Mouse (Mus musculus): ENCODE measurements around the gene Kcnma1.

DNA sequence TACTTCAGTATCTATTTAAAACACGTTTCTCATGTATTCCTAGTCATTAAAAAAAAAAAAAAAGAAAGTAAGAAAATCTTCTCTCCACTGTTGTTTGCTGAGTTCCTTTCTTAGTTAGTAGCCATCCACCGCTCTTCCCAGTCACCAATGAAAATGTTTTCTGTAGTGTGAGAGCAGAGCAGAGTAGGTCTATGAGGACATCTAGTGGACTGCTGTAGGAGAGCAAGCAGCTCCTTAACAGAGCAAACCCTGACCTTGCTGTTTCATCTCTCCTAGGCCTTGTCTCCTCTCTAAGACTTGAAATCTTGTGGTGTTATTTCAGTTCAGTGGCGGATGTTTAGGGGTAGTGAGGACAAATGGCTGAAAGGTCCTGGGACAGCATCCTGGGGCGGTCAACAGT lies 585.2 kb downstream of the Kcnma1 start:
- TF ChIP-seq CTCF (IDR thresholded peaks at IDR 0.05; ENCODE audit: control insufficient read depth, insufficient read depth, insufficient replicate concordance, low read depth, low read length) (no peak), POLR2A (IDR thresholded peaks at IDR 0.05; ENCODE audit: control insufficient read depth, low read depth, low read length) (no peak)

All from testis, adult 2 months (tissue).